In genomic region chr2:71644038-71644470, GRCm38 (mm10) we compare ENCODE assay signal across 7 mouse cellular contexts.
DNase-seq lines count a peak whose midpoint lies in the region; ATAC-seq lines count a peak whose summit lies in the region.

No protein-coding gene starts in this region.

- WGBS in kidney, embryonic 15.5 days: 41% methylated on average over 6 of the region's 6 CpGs

- H3K9ac ChIP-seq in kidney, embryonic 15.5 days: no peak overlapping the region

- H3K9me3 ChIP-seq in kidney, embryonic 15.5 days (replicated peaks): peaks cover 7% of the 10 kb centered on the region; the same call in 1 of the 2 replicates

- H3K27me3 ChIP-seq in kidney, embryonic 15.5 days: no peaks in the 10 kb centered on the region

- peak; percentile 45 for DNase-seq in CD4-positive helper T cell, adult 2 months (ENCODE audit: low read depth, low spot score)
- DNase-seq in heart, adult 8-10 months (ENCODE audit: low spot score): peak; percentile 55
- peak; percentile 37 for DNase-seq in naive thymus-derived CD4-positive, alpha-beta T cell, adult 2 months (ENCODE audit: low read depth)
- no peak for DNase-seq in thymus, postnatal 10 days (ENCODE audit: low spot score in 2 of 2)
- no peak for DNase-seq in ovary, postnatal 10 days (ENCODE audit: low spot score)

- no peak overlapping the region for H3K4me3 ChIP-seq in kidney, embryonic 15.5 days (replicated peaks)

- H3K27ac ChIP-seq in kidney, embryonic 15.5 days: peak overlapping the region; percentile 49; the same call in 1 of the 2 replicates

- peak; percentile 23 for ATAC-seq in activated CD4-positive, CD25-positive, alpha-beta regulatory T cell, adult 4 months
- ATAC-seq in kidney, embryonic 15.5 days (replicated peaks; ENCODE audit: low FRiP score): 0 out of 2 replicates have a peak, but pooled peaks have one; percentile 71

- H3K4me1 ChIP-seq in kidney, embryonic 15.5 days: peaks cover 5% of the 10 kb centered on the region; the same call in 1 of the 2 replicates

- no peak overlapping the region for H3K4me2 ChIP-seq in kidney, embryonic 15.5 days

- H3K36me3 ChIP-seq in kidney, embryonic 15.5 days: no peaks in the 10 kb centered on the region

Comparison
In these comparisons a context has a peak if more than half of its experiments do, and no peak if none do; other contexts are left out.
1. DNase-seq: peak in CD4-positive helper T cell, adult 2 months (single experiment), heart, adult 8-10 months (single experiment) and naive thymus-derived CD4-positive, alpha-beta T cell, adult 2 months (single experiment); none in thymus, postnatal 10 days (0 of 2) and ovary, postnatal 10 days (single experiment).